Comparison of ENCODE assay signal across 14 mouse cellular contexts in genomic region chr1:90006666-90007065, GRCm38 (mm10). TPM values are rescaled to one million over a fixed set of nuclear protein-coding genes. Genes with fewer than 3 reads are reported as not detected.
DNase-seq lines count a peak whose midpoint lies in the region; ATAC-seq lines count a peak whose summit lies in the region.
"Had no signal": no experiment of that assay in that cellular context is flagged by ENCODE, and none has a peak within 500 bp of the region (broad histone marks: within the 10 kb centered on the region; RNA-seq: fewer than 3 reads in every experiment).

No protein-coding gene starts in this region.

- H3K9me3 ChIP-seq in forebrain, embryonic 12.5 days = no peaks in the 10 kb centered on the region
- H3K9me3 ChIP-seq in forebrain, embryonic 11.5 days (ENCODE audit: control insufficient read depth, low read length) = no peaks in the 10 kb centered on the region
- no peaks in the 10 kb centered on the region for H3K9me3 ChIP-seq in midbrain, embryonic 16.5 days (replicated peaks; ENCODE audit: control insufficient read depth, low read length, poor library complexity, severe bottlenecking)
- H3K9me3 ChIP-seq in midbrain, embryonic 14.5 days (ENCODE audit: control insufficient read depth, low read length) = no peaks in the 10 kb centered on the region
- H3K9me3 ChIP-seq: heart, embryonic 13.5 days; liver, embryonic 15.5 days had no signal

- H3K4me2 ChIP-seq in forebrain, embryonic 12.5 days = no peak overlapping the region
- H3K4me2 ChIP-seq in forebrain, embryonic 11.5 days (ENCODE audit: low read depth, low read length, severe bottlenecking) = no peak overlapping the region
- H3K4me2 ChIP-seq in midbrain, embryonic 16.5 days (ENCODE audit: low read length) = no peak overlapping the region
- no peak overlapping the region for H3K4me2 ChIP-seq in midbrain, embryonic 14.5 days (ENCODE audit: low read length)
- H3K4me2 ChIP-seq: heart, embryonic 13.5 days; liver, embryonic 15.5 days had no signal

- ATAC-seq in forebrain, embryonic 12.5 days (ENCODE audit: low FRiP score) = no peak
- ATAC-seq in forebrain, embryonic 11.5 days (replicated peaks; ENCODE audit: low FRiP score) = no peak
- 0 out of 2 replicates have a peak, but pooled peaks have one; percentile 17 for ATAC-seq in midbrain, embryonic 16.5 days
- no peak for ATAC-seq in midbrain, embryonic 14.5 days (ENCODE audit: low FRiP score, low TSS enrichment)
- ATAC-seq: intestine, embryonic 16.5 days had no signal

- peak overlapping the region; percentile 59; the same call in 1 of the 2 replicates for H3K27ac ChIP-seq in forebrain, embryonic 12.5 days
- no peak overlapping the region for H3K27ac ChIP-seq in forebrain, embryonic 11.5 days (ENCODE audit: low read depth, low read length)
- peak overlapping the region; percentile 12; the same call in 1 of the 2 replicates for H3K27ac ChIP-seq in midbrain, embryonic 16.5 days (ENCODE audit: low read length)
- H3K27ac ChIP-seq in midbrain, embryonic 14.5 days (replicated peaks; ENCODE audit: low read depth, low read length) = no peak overlapping the region
- H3K27ac ChIP-seq: heart, embryonic 13.5 days; liver, embryonic 15.5 days had no signal

- DNase-seq in forebrain, embryonic 11.5 days (ENCODE audit: low spot score) = no peak
- DNase-seq in midbrain, embryonic 14.5 days = no peak
- DNase-seq in layer of hippocampus, postnatal 10 days (ENCODE audit: low spot score in 2 of 2) = peak; percentile 53 to 59
- peak; percentile 26 for DNase-seq in right cerebral cortex, postnatal 4 days
- DNase-seq in gastrocnemius, adult 18-20 months (ENCODE audit: low spot score) = no peak
- DNase-seq in c-Kit-positive CD71-positive TER-119-positive erythroid progenitor cells, embryonic 14.5 days (ENCODE audit: low spot score) = no peak

- 57% methylated on average over 14 of the region's 14 CpGs for WGBS in forebrain, embryonic 12.5 days
- WGBS in forebrain, embryonic 11.5 days = 67% methylated on average over 14 of the region's 14 CpGs
- 75% methylated on average over 14 of the region's 14 CpGs for WGBS in midbrain, embryonic 16.5 days
- WGBS in midbrain, embryonic 14.5 days = 69% methylated on average over 14 of the region's 14 CpGs

- H3K36me3 ChIP-seq in forebrain, embryonic 12.5 days (replicated peaks) = no peaks in the 10 kb centered on the region
- no peaks in the 10 kb centered on the region for H3K36me3 ChIP-seq in forebrain, embryonic 11.5 days (ENCODE audit: control insufficient read depth, insufficient read depth, low read length)
- H3K36me3 ChIP-seq in midbrain, embryonic 16.5 days (ENCODE audit: control insufficient read depth, insufficient read depth, low read length) = no peaks in the 10 kb centered on the region
- H3K36me3 ChIP-seq in midbrain, embryonic 14.5 days (ENCODE audit: control insufficient read depth, insufficient read depth, low read length) = no peaks in the 10 kb centered on the region
- H3K36me3 ChIP-seq: G1E; heart, embryonic 13.5 days; liver, embryonic 15.5 days had no signal

- no peak overlapping the region for H3K4me3 ChIP-seq in forebrain, embryonic 12.5 days (replicated peaks)
- no peak overlapping the region for H3K4me3 ChIP-seq in forebrain, embryonic 11.5 days (ENCODE audit: low read depth, low read length)
- no peak overlapping the region for H3K4me3 ChIP-seq in midbrain, embryonic 16.5 days (ENCODE audit: low read depth, low read length)
- no peak overlapping the region for H3K4me3 ChIP-seq in midbrain, embryonic 14.5 days (replicated peaks; ENCODE audit: low read depth, low read length)
- H3K4me3 ChIP-seq: heart, embryonic 13.5 days; liver, embryonic 15.5 days had no signal

- H3K9ac ChIP-seq in forebrain, embryonic 12.5 days = no peak overlapping the region
- H3K9ac ChIP-seq in forebrain, embryonic 11.5 days (ENCODE audit: low read length) = no peak overlapping the region
- no peak overlapping the region for H3K9ac ChIP-seq in midbrain, embryonic 16.5 days (ENCODE audit: low read depth, low read length)
- no peak overlapping the region for H3K9ac ChIP-seq in midbrain, embryonic 14.5 days (replicated peaks; ENCODE audit: low read length)
- H3K9ac ChIP-seq: heart, embryonic 13.5 days; liver, embryonic 15.5 days had no signal

- H3K27me3 ChIP-seq in forebrain, embryonic 12.5 days = peaks cover 46% of the 10 kb centered on the region
- H3K27me3 ChIP-seq in forebrain, embryonic 11.5 days (ENCODE audit: control insufficient read depth, insufficient read depth, low read length) = no peaks in the 10 kb centered on the region
- 0 out of 2 replicates have a peak, but pooled peaks cover 3% of the 10 kb centered on the region for H3K27me3 ChIP-seq in midbrain, embryonic 16.5 days (ENCODE audit: control insufficient read depth, insufficient read depth, low read depth, low read length)
- no peaks in the 10 kb centered on the region for H3K27me3 ChIP-seq in midbrain, embryonic 14.5 days (ENCODE audit: control insufficient read depth, insufficient read depth, low read length)
- H3K27me3 ChIP-seq: liver, embryonic 15.5 days had no signal

- H3K4me1 ChIP-seq in forebrain, embryonic 12.5 days = no peaks in the 10 kb centered on the region
- no peaks in the 10 kb centered on the region for H3K4me1 ChIP-seq in forebrain, embryonic 11.5 days (replicated peaks; ENCODE audit: control insufficient read depth, insufficient read depth, low read length)
- no peaks in the 10 kb centered on the region for H3K4me1 ChIP-seq in midbrain, embryonic 16.5 days (ENCODE audit: control insufficient read depth, insufficient read depth, low read length)
- no peaks in the 10 kb centered on the region for H3K4me1 ChIP-seq in midbrain, embryonic 14.5 days (ENCODE audit: control insufficient read depth, insufficient read depth, low read length)
- H3K4me1 ChIP-seq: heart, embryonic 13.5 days; liver, embryonic 15.5 days had no signal

RNA-seq across cellular contexts. Expression of gene Asb18, which starts 7.8 kb away (rescaled TPM):
- polyA plus RNA-seq in forebrain, embryonic 12.5 days (2016; fragmentation: Nextera tagmentation; extraction: Ambion mirVana) = 0.17 and 0.44 TPM in 2 replicates
- not detected in 2 replicates for polyA plus RNA-seq in forebrain, embryonic 11.5 days (2014; fragmentation: Nextera tagmentation; extraction: Ambion mirVana)
- polyA plus RNA-seq in midbrain, embryonic 16.5 days (2015; fragmentation: Nextera tagmentation; extraction: Ambion mirVana) = 0.39 and 0.52 TPM in 2 replicates
- polyA plus RNA-seq in midbrain, embryonic 14.5 days (2014; fragmentation: Nextera tagmentation; extraction: Ambion mirVana) = 0.25 and 0.90 TPM in 2 replicates
- total RNA-seq in layer of hippocampus, postnatal 10 days (2021) = 1 to 10 TPM; 2.3 to 2.4 TPM
- total RNA-seq in gastrocnemius, adult 18-20 months (2021) = 10 to 100 TPM; 30.5 to 36.9 TPM
- polyA plus RNA-seq: embryonic facial prominence, embryonic 11.5 days; G1E; intestine, embryonic 16.5 days; large intestine, adult 2 months; liver, embryonic 15.5 days had no signal

Comparison
In these comparisons a context has a peak if more than half of its experiments do, and no peak if none do; other contexts are left out.
1. H3K27ac ChIP-seq: peak in forebrain, embryonic 12.5 days (single experiment) and midbrain, embryonic 16.5 days (single experiment); none in forebrain, embryonic 11.5 days (single experiment) and midbrain, embryonic 14.5 days (single experiment).
2. DNase-seq: peak in layer of hippocampus, postnatal 10 days (2 of 2) and right cerebral cortex, postnatal 4 days (single experiment); none in forebrain, embryonic 11.5 days (single experiment), midbrain, embryonic 14.5 days (single experiment), gastrocnemius, adult 18-20 months (single experiment) and c-Kit-positive CD71-positive TER-119-positive erythroid progenitor cells, embryonic 14.5 days (single experiment).